Mouse (Mus musculus): Measurements from ENCODE around the gene Klhl25. TPM values are rescaled to one million over a fixed set of nuclear protein-coding genes. Genes with fewer than 3 reads are reported as not detected.

Klhl25 gene
- total and polyA plus RNA-seq, 3 experiments: 11.0 to 14.2 (median 12.9) TPM

DNA sequence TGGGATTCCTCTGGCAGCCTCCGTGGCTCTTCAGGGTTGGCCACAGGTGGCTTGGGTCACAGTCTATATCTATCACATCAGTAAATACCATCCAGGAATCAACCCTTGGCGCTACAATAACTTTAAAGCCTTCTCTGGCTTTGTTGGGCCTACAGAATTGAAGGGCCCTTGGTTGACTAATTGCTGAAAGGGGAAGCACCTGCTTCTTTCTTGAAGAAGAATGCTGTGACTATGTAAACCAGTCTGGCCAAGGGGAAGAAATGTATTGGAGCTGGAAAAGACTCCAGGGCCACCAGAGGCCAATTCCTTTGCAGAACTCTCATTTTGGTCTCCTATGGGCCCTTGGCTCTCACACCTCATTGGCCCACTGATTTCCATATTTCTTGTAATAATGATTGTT lies 25.0 kb upstream of the Klhl25 start:
- H3K27me3 ChIP-seq (replicated peaks): no peaks in the 10 kb centered on the region
- peaks cover 13 to 52% of the 10 kb centered on the region in 2 experiments for H3K4me1 ChIP-seq (ENCODE audit: control insufficient read depth in 1 of 2, insufficient read depth in 2 of 2)
- no peaks in the 10 kb centered on the region for H3K36me3 ChIP-seq (replicated peaks in 1 of 2; ENCODE audit: control insufficient read depth in 1 of 2, insufficient read depth in 1 of 2, low read length in 1 of 2)
- peak; percentile 62 for DNase-seq (ENCODE audit: extremely low read depth)
- no peak for TF ChIP-seq MAX (IDR thresholded peaks at IDR 0.05; ENCODE audit: low read length)
- no peak for TF ChIP-seq RCOR1 (conservative IDR thresholded peaks at IDR 0.05; ENCODE audit: low read depth, low read length)
- TF ChIP-seq JUN (IDR thresholded peaks at IDR 0.05; ENCODE audit: insufficient read depth, low read depth, low read length): no peak
- TF ChIP-seq MAZ (IDR thresholded peaks at IDR 0.05; ENCODE audit: low read depth, low read length): no peak
- TF ChIP-seq KAT2A (IDR thresholded peaks at IDR 0.05; ENCODE audit: insufficient replicate concordance, low read length): no peak
- TF ChIP-seq CHD1 (IDR thresholded peaks at IDR 0.05; ENCODE audit: low read depth, low read length): no peak
- no peak for TF ChIP-seq ZMIZ1 (IDR thresholded peaks at IDR 0.05; ENCODE audit: low read depth, low read length)
- no peak for TF ChIP-seq POLR2A (IDR thresholded peaks at IDR 0.05; ENCODE audit: low read depth, low read length)
- no peak for TF ChIP-seq POLR2AphosphoS2 (IDR thresholded peaks at IDR 0.05; ENCODE audit: low read depth, low read length)
- peak; percentile 35; the same call in 1 of the 2 replicates for TF ChIP-seq BHLHE40 (IDR thresholded peaks at IDR 0.05; ENCODE audit: low read depth, low read length)
- peak; percentile 42; the same call in 1 of the 2 replicates for TF ChIP-seq CHD2 (IDR thresholded peaks at IDR 0.05; ENCODE audit: low read length)
- no peak for TF ChIP-seq USF1 (IDR thresholded peaks at IDR 0.05; ENCODE audit: low read depth, low read length)
- TF ChIP-seq ZC3H11A (IDR thresholded peaks at IDR 0.05; ENCODE audit: low read depth, low read length): no peak
- TF ChIP-seq TCF12 (IDR thresholded peaks at IDR 0.05; ENCODE audit: low read depth, low read length): no peak
- no peak for TF ChIP-seq CTCF (conservative IDR thresholded peaks at IDR 0.05 in 1 of 2, IDR thresholded peaks at IDR 0.05 in 1 of 2; ENCODE audit: low read depth in 2 of 2, low read length in 2 of 2)
- TF ChIP-seq ZNF384 (IDR thresholded peaks at IDR 0.05; ENCODE audit: low read depth, low read length): no peak
- TF ChIP-seq ELF1 (IDR thresholded peaks at IDR 0.05; ENCODE audit: low read depth, low read length): no peak
- TF ChIP-seq USF2 (conservative IDR thresholded peaks at IDR 0.05; ENCODE audit: low read depth, low read length): no peak
- TF ChIP-seq MAFK (IDR thresholded peaks at IDR 0.05; ENCODE audit: insufficient replicate concordance, low read length): no peak
- TF ChIP-seq PAX5 (IDR thresholded peaks at IDR 0.05; ENCODE audit: low read length): no peak
- no peak for TF ChIP-seq ZKSCAN1 (IDR thresholded peaks at IDR 0.05; ENCODE audit: borderline replicate concordance, low read depth, low read length)
- TF ChIP-seq HCFC1 (IDR thresholded peaks at IDR 0.05; ENCODE audit: low read depth, low read length): no peak
- no peak for TF ChIP-seq MYC (IDR thresholded peaks at IDR 0.05; ENCODE audit: low read depth, low read length)
- no peak for TF ChIP-seq MEF2A (IDR thresholded peaks at IDR 0.05; ENCODE audit: borderline replicate concordance, low read depth, low read length)
- no peak for TF ChIP-seq SIN3A (IDR thresholded peaks at IDR 0.05; ENCODE audit: low read length)
- no peak for TF ChIP-seq TBP (conservative IDR thresholded peaks at IDR 0.05; ENCODE audit: low read depth, low read length)
- TF ChIP-seq ETS1 (conservative IDR thresholded peaks at IDR 0.05; ENCODE audit: low read depth, low read length): peak; percentile 29; the same call in 1 of the 2 replicates
- no peak for TF ChIP-seq JUND (conservative IDR thresholded peaks at IDR 0.05; ENCODE audit: low read depth, low read length)
- TF ChIP-seq NELFE (IDR thresholded peaks at IDR 0.05; ENCODE audit: low read depth, low read length): 0 out of 2 replicates have a peak, but pooled peaks have one; percentile 16
- TF ChIP-seq E2F4 (IDR thresholded peaks at IDR 0.05; ENCODE audit: insufficient replicate concordance, low read depth, low read length): no peak
- 0 out of 2 replicates have a peak, but pooled peaks have one; percentile 18 for TF ChIP-seq MXI1 (IDR thresholded peaks at IDR 0.05; ENCODE audit: low read depth, low read length)
- TF ChIP-seq GABPA (IDR thresholded peaks at IDR 0.05; ENCODE audit: insufficient replicate concordance, low read depth, low read length): no peak
- TF ChIP-seq NRF1 (IDR thresholded peaks at IDR 0.05; ENCODE audit: low read depth, low read length): no peak
- 0 out of 2 replicates have a peak, but pooled peaks have one; percentile 26 for TF ChIP-seq IRF4 (IDR thresholded peaks at IDR 0.05; ENCODE audit: low read depth, low read length)
- TF ChIP-seq SMC3 (IDR thresholded peaks at IDR 0.05; ENCODE audit: low read depth, low read length): peak; percentile 13; the same call in 1 of the 2 replicates
- TF ChIP-seq RAD21 (IDR thresholded peaks at IDR 0.05; ENCODE audit: low read depth, low read length): no peak; the same call in none of the 2 replicates
- TF ChIP-seq UBTF (IDR thresholded peaks at IDR 0.05; ENCODE audit: low read depth, low read length): no peak
- TF ChIP-seq EP300 (IDR thresholded peaks at IDR 0.05; ENCODE audit: low read length): peak; percentile 57
- dilution Hi-C loops (cut with MboI; ENCODE audit: extremely low pct_ligation_motif_present, extremely low pct_unique_long_range_greater_than_20kb, low sequenced_read_pairs): loop anchor here (10.0 kb wide), 1 partner anchor 58 kb away; no protein-coding TSS in a partner anchor
- peak overlapping the region; percentile 64 for H3K4me2 ChIP-seq (ENCODE audit: insufficient read depth, low read depth, poor library complexity, severe bottlenecking)
- peak overlapping the region in 2 of 3 experiments; percentile 48 to 53 for H3K4me3 ChIP-seq (replicated peaks in 1 of 3; ENCODE audit: low read depth in 2 of 3, low read length in 2 of 3, poor library complexity in 1 of 3)
- peak overlapping the region; percentile 89 for H3K27ac ChIP-seq (ENCODE audit: insufficient read depth, low read depth)
- in situ Hi-C loops (cut with MboI; ENCODE audit: low pct_ligation_motif_present, low pct_unique_long_range_greater_than_20kb, low sequenced_read_pairs): no loop called here
- peak overlapping the region; percentile 78 for H3K9ac ChIP-seq (ENCODE audit: insufficient read depth, low read depth)
- H3K9me3 ChIP-seq (replicated peaks; ENCODE audit: low read length): peaks cover 2% of the 10 kb centered on the region
- H3K79me2 ChIP-seq (replicated peaks; ENCODE audit: control insufficient read depth, extremely low read depth, insufficient read depth, poor library complexity, severe bottlenecking): no peaks in the 10 kb centered on the region; the same call in 1 of the 2 replicates

All from CH12.LX (cell line).